Mouse (Mus musculus) urinary bladder, postnatal 10 days (tissue): ENCODE data around the gene Gm49396.

Experiments used
- DNase-seq: peaks from one replicate; pipeline ENCODE4 v3.0.0; 2022; ENCODE audit warnings: low spot score

The Gm49396 gene

DNA sequence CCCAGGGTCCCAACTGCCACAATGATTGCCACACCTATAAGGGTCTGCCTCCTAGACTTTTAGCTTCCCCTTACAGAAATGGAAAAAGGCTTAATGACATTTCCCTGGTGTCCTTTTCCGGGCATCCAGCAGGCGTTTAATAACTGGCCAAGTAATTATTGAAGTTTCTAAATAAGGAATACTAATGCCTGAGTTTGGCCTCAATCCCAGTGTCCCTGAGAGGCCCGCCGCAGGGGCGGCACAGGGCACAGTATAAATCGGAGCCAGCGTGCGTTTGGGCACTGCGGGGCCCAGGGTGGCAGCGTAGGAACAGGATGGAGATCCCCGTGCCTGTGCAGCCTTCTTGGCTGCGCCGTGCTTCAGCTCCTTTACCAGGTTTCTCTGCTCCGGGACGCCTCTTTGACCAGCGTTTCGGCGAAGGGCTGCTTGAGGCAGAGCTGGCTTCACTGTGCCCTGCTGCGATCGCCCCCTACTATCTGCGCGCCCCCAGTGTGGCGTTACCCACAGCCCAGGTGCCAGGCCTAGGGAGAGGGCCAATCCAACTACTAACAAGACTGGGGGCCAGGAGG is 10.0 kb upstream of the Gm49396 start:
- no peak for DNase-seq

DNA sequence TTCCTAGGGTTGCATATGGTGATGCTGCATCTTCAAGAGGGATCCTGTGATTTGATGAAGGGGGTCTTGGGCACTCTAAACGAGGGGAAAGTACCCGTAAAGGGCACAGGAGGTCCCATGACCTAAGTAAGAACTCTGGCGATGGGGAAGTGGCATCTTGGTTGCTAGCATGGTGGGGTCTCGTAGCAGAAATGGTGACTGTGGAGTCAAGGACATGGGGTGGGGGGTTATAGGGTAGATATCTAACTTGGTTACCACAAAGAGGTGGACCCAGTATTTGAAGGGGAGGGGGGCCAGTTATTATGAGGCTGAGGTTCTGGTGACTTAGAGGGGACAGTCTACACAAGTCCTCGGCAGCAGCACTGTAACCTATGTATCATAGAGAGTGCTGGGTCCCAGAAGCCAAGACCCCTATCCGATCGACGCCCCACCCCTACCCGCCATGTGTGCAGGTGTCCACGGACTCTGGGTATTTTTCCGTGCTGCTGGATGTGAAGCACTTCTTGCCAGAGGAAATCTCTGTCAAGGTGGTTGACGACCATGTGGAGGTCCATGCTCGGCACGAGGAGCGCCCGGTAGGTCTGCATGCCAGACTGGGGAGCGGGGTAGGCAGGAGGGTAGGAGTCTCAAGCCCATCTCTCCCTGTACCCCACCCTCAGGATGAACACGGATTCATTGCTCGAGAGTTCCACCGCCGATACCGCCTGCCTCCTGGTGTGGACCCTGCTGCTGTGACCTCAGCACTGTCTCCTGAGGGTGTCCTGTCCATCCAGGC is 9.1 kb upstream of the Gm49396 start:
- no peak for DNase-seq

DNA sequence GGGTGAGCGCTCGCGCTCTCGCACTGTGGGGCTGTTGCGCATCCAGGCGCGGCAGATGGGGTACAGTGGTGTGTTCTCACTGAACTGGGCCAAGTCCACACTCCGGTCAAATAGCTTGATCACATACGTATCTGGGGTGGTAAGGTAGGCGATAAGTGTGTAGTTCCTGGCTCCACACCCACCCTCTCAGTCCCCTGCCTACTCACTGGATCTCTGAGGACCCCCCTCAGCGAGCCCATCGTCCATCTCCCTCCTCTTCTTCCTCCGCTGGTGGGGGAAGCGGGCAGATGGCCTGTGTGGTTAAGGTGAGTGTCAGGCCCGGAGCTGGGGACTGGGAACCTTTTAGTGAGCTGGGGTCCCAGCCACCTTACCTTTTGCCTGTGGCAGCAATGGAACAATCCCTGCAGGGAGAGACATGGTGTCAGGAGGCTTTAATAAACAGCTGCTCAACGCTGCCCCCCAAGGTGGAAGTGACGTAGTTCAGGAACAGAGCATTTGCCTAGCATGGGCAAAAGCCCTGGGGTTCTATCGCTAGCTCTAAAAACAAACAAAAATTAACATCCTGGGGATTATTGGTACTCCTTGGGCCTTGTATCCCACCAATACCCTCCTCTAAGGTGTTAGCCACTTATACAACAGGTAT is 6.1 kb upstream of the Gm49396 start:
- no peak for DNase-seq

GRCm38 (mm10) chr7:30557901-30558514 is 5.1 kb upstream of the Gm49396 start:
- DNase-seq, result no peak

- DNase-seq, result no peak
Observed at GRCm38 (mm10) chr7:30558656-30559442, 4.3 kb upstream of the Gm49396 start.

- DNase-seq, result peak; percentile 85
Observed at GRCm38 (mm10) chr7:30559443-30559954, 3.6 kb upstream of the Gm49396 start, which contains the start of gene Lin37. TSS of gene Lin37 (minus strand) at chr7:30559838.

- no peak for DNase-seq
Observed at GRCm38 (mm10) chr7:30560296-30560695, 2.8 kb upstream of the Gm49396 start.

GRCm38 (mm10) chr7:30562526-30563116 is 523 bp upstream of the Gm49396 start:
- no peak for DNase-seq

- DNase-seq, result no peak
Observed at GRCm38 (mm10) chr7:30563906-30564280, 749 bp downstream of the Gm49396 start.

DNA sequence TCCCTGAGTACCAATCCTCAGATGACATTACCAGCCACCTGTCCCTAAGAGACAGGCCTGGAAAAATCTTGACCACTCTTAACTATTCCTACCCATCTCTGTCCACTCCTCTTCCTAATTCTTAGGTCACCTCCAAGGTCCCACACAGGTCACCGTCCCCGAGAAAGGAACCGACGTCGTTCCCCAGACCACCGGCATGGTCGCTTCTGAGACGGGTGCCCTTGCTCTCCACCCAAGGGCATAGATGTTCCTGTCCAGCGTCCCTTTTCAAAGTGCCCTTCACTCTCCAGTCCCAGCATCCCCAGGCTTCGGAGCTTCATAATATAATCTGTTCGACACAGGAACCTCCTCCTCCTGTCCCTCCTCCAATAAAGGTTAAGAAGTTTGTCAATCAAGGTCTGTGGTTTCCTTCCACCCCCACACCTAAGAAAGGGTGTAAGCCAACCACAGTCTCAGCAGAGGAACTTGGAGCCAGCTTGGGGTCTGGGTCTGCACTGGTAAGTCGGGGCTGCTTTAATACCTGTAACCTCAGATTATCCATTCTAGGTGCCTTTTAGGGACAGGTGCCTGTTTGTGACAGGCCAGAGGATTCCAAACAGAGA is 1.9 kb downstream of the Gm49396 start, which contains the start of gene Igflr1:
Gene Igflr1 (plus strand): TSS at position 458 of the 602 bp plus-strand sequence.
- DNase-seq, result no peak

- no peak for DNase-seq
Observed at GRCm38 (mm10) chr7:30566033-30566432, 2.9 kb downstream of the Gm49396 start.

- no peak for DNase-seq
Observed at GRCm38 (mm10) chr7:30567555-30567954, 4.4 kb downstream of the Gm49396 start.

DNA sequence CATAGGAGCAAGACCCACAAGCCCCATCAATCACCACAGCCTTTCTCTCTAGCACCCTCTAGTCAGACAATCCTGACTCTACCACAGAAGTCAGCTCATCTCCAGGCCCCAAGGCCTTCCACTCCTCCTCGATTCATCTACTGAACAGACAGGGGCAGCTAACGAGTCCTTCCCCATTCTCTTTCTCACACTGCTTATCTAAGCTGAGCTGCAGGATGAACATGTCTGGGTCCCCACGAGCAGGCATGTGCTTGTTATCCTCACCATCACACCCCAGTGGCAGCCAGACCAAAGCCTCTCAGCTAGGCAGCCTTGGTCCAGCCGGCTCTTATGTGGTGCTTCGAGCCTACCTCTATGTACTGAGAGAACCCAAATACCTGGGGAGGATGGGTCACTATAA is 9.2 kb downstream of the Gm49396 start:
- DNase-seq, result no peak

DNA sequence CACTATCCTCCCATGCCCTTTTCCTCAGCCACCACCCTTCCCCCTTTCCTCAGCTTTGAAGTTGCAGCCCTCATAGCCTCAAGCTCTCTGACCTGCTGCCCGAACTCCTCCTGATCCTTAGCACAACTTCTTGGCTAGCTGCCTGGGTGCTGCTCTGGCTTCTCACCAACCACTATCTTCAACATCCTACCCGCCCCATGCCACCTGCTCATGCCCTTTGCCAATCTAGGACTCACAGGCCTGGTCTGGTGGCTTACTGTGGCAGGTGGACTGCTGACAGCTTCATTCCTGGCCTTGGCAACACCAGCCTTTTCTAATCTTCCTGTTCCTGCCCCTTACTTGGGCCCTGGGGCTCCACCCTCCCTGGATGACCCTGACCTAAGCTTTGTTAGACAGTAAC is 9.8 kb downstream of the Gm49396 start:
- DNase-seq, result no peak

GRCm38 (mm10) chr7:30579950-30580349 is 16.8 kb downstream of the Gm49396 start:
- DNase-seq, result no peak

DNA sequence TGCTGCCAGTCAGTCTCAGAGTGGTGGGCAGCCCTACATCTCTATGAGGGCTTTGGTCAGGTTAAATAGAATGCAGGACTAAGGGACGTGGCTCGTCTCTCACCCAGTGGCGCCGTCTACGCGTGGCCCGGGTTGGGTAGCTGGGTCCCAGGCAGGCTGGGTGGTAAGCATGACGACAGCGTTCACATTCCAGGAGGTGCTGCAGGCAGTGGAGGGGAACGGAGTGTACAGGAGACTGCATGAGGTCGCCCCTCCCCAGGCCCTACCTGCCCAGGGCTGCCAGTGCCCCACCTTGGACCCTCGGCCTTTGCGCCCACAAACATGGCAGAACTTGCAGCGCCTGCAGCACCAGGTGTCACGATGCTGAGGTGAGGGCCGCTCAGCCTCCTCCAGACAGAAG is 18.4 kb downstream of the Gm49396 start:
- DNase-seq, result no peak

- DNase-seq, result no peak
Observed at GRCm38 (mm10) chr7:30584339-30584738, 21.2 kb downstream of the Gm49396 start.

- no peak for DNase-seq
Observed at GRCm38 (mm10) chr7:30585170-30585569, 22.0 kb downstream of the Gm49396 start.

DNA sequence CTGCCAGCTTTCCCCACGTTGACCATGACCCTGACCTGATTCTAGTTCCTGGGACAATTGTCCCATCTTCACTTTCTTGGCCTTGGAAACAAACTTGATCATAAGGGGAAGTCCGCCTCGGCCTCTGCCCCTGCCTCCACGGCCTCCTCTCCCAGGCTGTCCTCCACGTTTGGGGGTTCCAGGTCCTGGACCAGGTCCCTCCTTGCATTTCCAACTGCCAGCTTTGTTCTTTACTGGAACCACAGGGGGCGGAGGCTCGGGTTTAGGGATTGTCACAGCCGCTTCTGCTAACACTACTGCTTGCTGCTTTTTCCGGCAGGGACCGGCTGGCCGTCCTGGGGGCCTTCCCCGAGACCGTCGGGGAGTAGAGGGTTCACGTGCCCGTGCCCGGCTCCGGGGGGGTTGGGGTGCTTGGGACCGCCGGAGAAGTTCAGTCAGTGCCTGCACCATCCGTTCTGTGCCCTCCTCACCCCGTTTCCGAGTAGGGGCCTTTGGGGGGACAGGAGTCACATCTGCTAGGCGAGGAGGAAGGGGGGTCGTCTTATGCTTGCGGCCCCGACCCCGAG is 23.4 kb downstream of the Gm49396 start:
- DNase-seq, result no peak

DNA sequence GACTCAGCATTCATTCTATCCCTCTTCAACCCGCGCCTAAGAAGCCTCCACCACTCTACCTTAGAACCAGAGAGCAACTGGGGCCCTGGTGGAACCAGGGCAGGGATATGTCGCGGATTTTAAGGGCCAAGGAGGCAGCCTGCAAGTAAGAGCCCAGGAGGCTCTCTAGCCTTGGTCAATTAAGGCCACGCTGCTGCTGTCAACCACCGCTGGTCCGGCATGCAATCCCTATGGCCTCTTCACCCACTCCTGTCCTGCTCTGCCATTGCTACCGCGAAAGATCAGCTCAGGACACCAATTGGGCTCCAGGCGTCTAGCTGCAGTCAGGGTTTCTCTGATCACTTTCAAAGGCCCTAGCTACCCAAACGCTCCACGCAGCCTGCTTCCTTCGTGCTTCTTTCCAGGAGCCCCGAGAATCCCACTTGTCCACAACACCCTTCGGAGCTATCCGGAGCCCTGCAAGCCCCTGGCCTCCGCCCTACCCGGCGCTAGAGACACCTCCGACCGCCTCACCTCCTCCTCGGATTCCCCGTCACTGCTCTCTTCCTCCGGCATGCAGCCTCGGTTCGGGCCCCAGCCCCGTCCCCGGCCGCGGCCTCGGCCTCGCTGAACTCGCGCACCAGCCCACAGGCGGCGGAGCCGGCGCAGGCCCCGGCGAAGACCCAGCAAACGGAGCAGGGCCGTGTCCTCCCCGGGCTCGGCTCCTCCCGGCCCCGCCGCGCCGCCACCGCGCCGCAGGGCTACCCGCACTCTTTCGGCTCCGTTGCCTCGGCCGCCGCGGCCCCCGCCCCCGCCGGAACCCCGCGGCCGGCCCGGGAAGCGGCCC is 24.9 kb downstream of the Gm49396 start:
- DNase-seq, result no peak
